Mouse (Mus musculus): ENCODE results near the gene Pigz. TPM values are rescaled to one million over a fixed set of nuclear protein-coding genes. Genes with fewer than 3 reads are reported as not detected.

The Pigz gene
- polyA plus RNA-seq, 1 experiment from 2014 or later: 0.33 TPM

DNA sequence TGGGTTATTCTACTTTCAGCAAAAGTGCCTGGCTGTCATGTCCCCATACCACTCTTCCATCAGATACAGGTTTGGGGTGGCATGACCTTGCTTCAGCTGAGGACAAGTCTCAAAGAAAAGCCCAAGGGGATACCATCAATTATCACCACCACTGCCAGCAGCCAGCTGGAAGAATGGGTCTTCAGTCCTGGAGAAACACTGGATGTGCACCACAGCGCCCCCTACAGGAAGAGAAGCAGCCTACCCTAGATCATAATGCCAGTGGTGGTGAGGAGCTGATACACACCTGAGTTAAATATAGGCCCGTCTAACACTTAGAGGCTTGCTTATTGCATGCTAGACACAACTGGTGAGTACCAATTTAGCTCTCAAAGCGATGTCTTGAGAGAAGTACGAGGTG, 28.3 kb upstream of the Pigz start:
- H3K4me3 ChIP-seq (ENCODE audit: low read length): no peak overlapping the region
- H3K27ac ChIP-seq (ENCODE audit: low read length): no peak overlapping the region
- H3K4me1 ChIP-seq (replicated peaks; ENCODE audit: control insufficient read depth, insufficient read depth, low read length): peaks cover 5% of the 10 kb centered on the region; the same call in 1 of the 2 replicates
- H3K9me3 ChIP-seq (ENCODE audit: control insufficient read depth, low read length): no peaks in the 10 kb centered on the region
- H3K4me2 ChIP-seq (ENCODE audit: low read depth, low read length): no peak overlapping the region
- H3K9ac ChIP-seq (ENCODE audit: low read length): no peak overlapping the region
- no peaks in the 10 kb centered on the region for H3K36me3 ChIP-seq (ENCODE audit: control insufficient read depth, insufficient read depth, low read length)
- no peak for ATAC-seq (ENCODE audit: low read depth)
- 64% methylated on average over 4 of the region's 4 CpGs for WGBS
- H3K27me3 ChIP-seq (ENCODE audit: control insufficient read depth, insufficient read depth, low read depth, low read length): no peaks in the 10 kb centered on the region

DNA sequence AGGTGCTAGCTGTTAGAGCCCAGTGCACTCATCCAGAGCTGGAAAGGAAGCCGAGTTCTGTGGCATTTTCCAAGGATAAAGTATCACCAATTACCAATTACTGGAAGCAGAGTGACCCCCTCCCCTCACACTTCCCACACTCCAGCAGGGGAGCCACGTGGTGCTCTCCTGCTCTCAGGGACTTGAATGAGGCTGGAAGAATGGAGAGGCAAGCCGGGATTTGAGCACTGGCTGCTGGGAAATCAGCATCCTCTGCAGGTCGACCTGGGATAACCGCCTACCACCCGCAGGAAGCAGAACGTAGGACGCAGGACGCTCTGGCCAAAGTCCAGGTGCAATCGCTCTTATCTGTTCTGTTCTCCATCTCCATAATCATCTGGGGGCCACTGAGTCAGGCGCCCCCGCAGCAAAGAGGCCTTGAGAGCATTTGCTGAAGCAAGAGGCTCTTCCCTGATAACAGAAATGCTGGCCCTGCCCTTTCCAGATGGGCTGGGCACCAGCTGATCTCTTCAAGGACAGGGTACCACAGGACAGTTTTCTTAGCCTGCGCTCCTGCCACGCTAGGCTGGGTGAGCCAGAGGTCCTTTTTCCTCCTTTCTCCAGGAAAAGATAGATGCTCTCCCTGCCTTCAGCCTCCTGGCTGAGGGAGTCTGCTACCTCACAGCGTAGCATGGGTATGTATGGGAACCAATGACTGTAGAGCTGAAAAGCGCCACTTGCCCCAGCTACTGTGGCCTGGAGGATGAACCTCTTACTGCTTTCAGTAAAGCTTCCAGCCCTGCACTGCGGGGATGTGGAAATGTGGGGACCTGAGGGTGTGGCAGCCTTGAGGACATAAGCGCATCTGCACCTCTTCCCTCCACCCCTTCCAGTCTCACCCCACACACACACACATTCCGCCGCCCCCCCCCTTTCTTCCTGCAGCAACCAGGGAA, 27.5 kb upstream of the Pigz start:
- peaks cover 5% of the 10 kb centered on the region; the same call in 1 of the 2 replicates for H3K4me1 ChIP-seq (replicated peaks; ENCODE audit: control insufficient read depth, insufficient read depth, low read length)
- peak overlapping the region; percentile 1; the same call in 1 of the 2 replicates for H3K9ac ChIP-seq (ENCODE audit: low read length)
- H3K4me3 ChIP-seq (ENCODE audit: low read length): no peak overlapping the region
- H3K27me3 ChIP-seq (ENCODE audit: control insufficient read depth, insufficient read depth, low read depth, low read length): no peaks in the 10 kb centered on the region
- peak; percentile 26; the same call in 1 of the 2 replicates for ATAC-seq (ENCODE audit: low read depth)
- H3K9me3 ChIP-seq (ENCODE audit: control insufficient read depth, low read length): no peaks in the 10 kb centered on the region
- no peak overlapping the region for H3K27ac ChIP-seq (ENCODE audit: low read length)
- WGBS: 39% methylated on average over 19 of the region's 20 CpGs
- no peaks in the 10 kb centered on the region for H3K36me3 ChIP-seq (ENCODE audit: control insufficient read depth, insufficient read depth, low read length)
- H3K4me2 ChIP-seq (ENCODE audit: low read depth, low read length): peak overlapping the region; percentile 48

DNA sequence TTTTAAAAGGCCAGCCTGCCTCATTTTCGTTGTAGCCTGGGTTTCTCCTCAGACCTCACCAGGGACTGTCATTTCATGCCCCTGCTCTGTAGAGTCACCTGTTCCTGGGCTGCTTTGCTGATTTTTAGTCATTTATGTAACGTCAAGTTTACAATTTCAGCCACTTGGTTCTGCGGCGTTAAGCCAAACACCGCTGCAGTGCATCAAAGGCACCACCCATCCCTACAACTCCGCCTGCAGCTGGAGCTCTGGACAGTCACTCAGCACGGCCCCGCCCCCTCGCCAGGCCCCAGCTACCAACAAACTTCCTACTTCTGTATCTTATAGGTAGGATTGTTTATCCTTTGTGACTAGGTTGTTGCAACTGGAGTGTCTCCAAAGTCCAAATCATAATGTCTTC, 26.8 kb upstream of the Pigz start:
- 6% methylated on average over 9 of the region's 9 CpGs for whole genome bisulfite sequencing
- peak overlapping the region; percentile 1; the same call in 1 of the 2 replicates for H3K9ac ChIP-seq (ENCODE audit: low read length)
- peak overlapping the region; percentile 48 for H3K4me2 ChIP-seq (ENCODE audit: low read depth, low read length)
- H3K4me3 ChIP-seq (ENCODE audit: low read length): peak overlapping the region; percentile 25
- ATAC-seq (ENCODE audit: low read depth): peak; percentile 38; the same call in 1 of the 2 replicates
- no peaks in the 10 kb centered on the region for H3K27me3 ChIP-seq (ENCODE audit: control insufficient read depth, insufficient read depth, low read depth, low read length)
- H3K27ac ChIP-seq (ENCODE audit: low read length): no peak overlapping the region
- peaks cover 5% of the 10 kb centered on the region; the same call in 1 of the 2 replicates for H3K4me1 ChIP-seq (replicated peaks; ENCODE audit: control insufficient read depth, insufficient read depth, low read length)
- H3K9me3 ChIP-seq (ENCODE audit: control insufficient read depth, low read length): no peaks in the 10 kb centered on the region
- H3K36me3 ChIP-seq (ENCODE audit: control insufficient read depth, insufficient read depth, low read length): no peaks in the 10 kb centered on the region

DNA sequence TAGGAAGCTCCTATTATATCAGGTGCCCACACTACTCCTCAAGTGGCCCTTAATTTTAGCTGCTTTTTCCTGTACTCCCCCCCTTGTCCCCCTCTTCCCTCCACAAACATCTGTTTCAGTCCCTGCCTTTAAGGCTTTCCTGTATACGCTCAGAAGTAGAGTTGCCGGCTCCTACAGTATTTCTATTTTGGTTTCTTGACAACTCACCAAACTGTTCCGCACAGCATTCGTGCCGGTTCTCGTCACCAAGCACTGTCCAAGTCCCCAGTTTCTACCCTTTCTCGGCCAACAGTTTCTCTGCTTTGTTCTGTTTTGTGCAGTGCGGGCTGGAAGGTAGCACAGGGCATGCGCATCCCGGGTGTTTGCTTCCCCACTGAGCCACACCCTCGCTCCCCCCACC, 24.7 kb upstream of the Pigz start:
- no peaks in the 10 kb centered on the region for H3K27me3 ChIP-seq (ENCODE audit: control insufficient read depth, insufficient read depth, low read depth, low read length)
- H3K4me1 ChIP-seq (replicated peaks; ENCODE audit: control insufficient read depth, insufficient read depth, low read length): peaks cover 5% of the 10 kb centered on the region; the same call in 1 of the 2 replicates
- no peaks in the 10 kb centered on the region for H3K9me3 ChIP-seq (ENCODE audit: control insufficient read depth, low read length)
- no peak overlapping the region for H3K4me2 ChIP-seq (ENCODE audit: low read depth, low read length)
- no peak for ATAC-seq (ENCODE audit: low read depth)
- no peak overlapping the region for H3K27ac ChIP-seq (ENCODE audit: low read length)
- WGBS: 54% methylated on average over 11 of the region's 11 CpGs
- H3K36me3 ChIP-seq (ENCODE audit: control insufficient read depth, insufficient read depth, low read length): no peaks in the 10 kb centered on the region
- no peak overlapping the region for H3K4me3 ChIP-seq (ENCODE audit: low read length)
- no peak overlapping the region for H3K9ac ChIP-seq (ENCODE audit: low read length)

DNA sequence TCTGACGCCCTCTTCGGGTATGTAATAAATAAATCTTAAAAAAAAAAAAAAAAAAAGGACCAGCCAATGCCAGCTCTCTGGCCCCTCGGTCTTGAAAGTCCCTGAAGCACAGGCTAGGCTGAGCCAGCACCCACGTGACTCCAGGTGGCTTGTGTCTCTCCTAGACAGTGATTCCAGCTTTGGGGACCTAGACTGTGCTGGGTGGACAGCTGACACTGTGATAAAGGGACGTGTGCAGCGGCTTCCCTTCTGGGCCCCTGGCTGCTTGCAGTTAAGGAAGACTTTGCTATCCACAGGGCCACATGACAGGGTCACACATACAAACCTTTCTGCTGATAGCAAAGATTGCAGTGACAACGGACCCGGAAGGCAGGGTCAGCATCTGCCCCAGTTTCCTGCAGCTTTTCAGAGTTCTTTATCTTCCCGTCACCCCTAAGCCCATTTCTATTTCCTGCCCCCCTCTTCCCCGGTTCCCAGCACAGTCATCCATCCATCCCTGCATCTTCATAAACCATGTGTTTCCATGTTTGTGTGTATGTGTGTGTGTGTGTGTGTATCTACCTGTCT, 23.3 kb upstream of the Pigz start:
- no peak for ATAC-seq (ENCODE audit: low read depth)
- H3K4me2 ChIP-seq (ENCODE audit: low read depth, low read length): no peak overlapping the region
- H3K36me3 ChIP-seq (ENCODE audit: control insufficient read depth, insufficient read depth, low read length): no peaks in the 10 kb centered on the region
- no peaks in the 10 kb centered on the region for H3K27me3 ChIP-seq (ENCODE audit: control insufficient read depth, insufficient read depth, low read depth, low read length)
- H3K27ac ChIP-seq (ENCODE audit: low read length): no peak overlapping the region
- peaks cover 5% of the 10 kb centered on the region; the same call in 1 of the 2 replicates for H3K4me1 ChIP-seq (replicated peaks; ENCODE audit: control insufficient read depth, insufficient read depth, low read length)
- H3K4me3 ChIP-seq (ENCODE audit: low read length): no peak overlapping the region
- no peaks in the 10 kb centered on the region for H3K9me3 ChIP-seq (ENCODE audit: control insufficient read depth, low read length)
- WGBS: 42% methylated on average over 10 of the region's 10 CpGs
- H3K9ac ChIP-seq (ENCODE audit: low read length): no peak overlapping the region

DNA sequence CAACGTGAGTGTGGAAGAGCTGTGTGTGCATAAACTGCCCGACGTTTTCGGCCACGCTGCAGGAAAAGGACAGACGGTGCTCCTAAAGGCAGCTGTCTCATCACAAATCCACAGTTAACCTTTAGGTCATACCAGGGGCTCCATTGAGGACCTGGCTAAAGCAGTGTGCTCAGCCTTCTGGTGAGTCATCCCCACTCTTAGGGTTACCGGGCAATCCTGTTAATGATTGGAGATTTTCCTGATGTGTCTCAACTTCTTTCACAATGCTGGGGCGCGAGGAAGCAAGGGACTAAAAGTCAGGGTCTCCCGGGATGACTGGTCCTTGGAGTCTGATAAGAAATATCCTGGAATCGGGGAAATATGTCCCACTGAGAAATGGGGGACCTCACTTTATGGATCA, 15.9 kb upstream of the Pigz start:
- no peaks in the 10 kb centered on the region for H3K9me3 ChIP-seq (ENCODE audit: control insufficient read depth, low read length)
- H3K27ac ChIP-seq (ENCODE audit: low read length): no peak overlapping the region
- H3K4me2 ChIP-seq (ENCODE audit: low read depth, low read length): peak overlapping the region; percentile 55; the same call in 1 of the 2 replicates
- peak overlapping the region; percentile 55 for H3K9ac ChIP-seq (ENCODE audit: low read length)
- H3K4me3 ChIP-seq (ENCODE audit: low read length): no peak overlapping the region
- peaks cover 5% of the 10 kb centered on the region for H3K4me1 ChIP-seq (replicated peaks; ENCODE audit: control insufficient read depth, insufficient read depth, low read length)
- H3K27me3 ChIP-seq (ENCODE audit: control insufficient read depth, insufficient read depth, low read depth, low read length): no peaks in the 10 kb centered on the region
- no peak for ATAC-seq (ENCODE audit: low read depth)
- whole genome bisulfite sequencing: 41% methylated on average over 11 of the region's 11 CpGs
- no peaks in the 10 kb centered on the region for H3K36me3 ChIP-seq (ENCODE audit: control insufficient read depth, insufficient read depth, low read length)

DNA sequence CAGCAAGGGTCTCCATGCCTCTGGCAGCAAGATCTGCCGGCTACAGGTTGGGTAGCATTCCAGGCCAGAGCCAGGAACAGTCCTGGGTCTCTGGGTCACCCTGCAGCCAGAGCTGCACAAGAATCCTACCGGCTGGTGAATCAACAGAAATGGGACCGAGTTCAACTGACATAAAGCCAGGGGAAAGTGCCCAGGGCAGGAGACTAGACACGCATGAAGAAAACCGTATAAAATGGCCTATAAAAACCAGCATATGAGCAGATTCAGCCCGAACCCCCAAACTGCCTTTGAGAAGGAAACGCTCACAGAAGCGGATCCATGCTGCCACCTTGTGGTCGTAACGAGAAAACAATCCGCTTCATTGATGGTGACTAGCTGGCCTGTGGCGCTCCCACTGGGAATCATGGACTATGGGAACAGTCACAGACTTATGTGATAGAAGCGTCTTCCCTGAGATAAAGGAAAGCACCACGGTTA, 15.4 kb upstream of the Pigz start:
- Histone ChIP-seq H3K4me3 (ENCODE audit: low read length) (peak overlapping the region; percentile 22; the same call in 1 of the 2 replicates), H3K9me3 (ENCODE audit: control insufficient read depth, low read length) (no peaks in the 10 kb centered on the region), H3K9ac (ENCODE audit: low read length) (peak overlapping the region; percentile 55), H3K4me1 (replicated peaks; ENCODE audit: control insufficient read depth, insufficient read depth, low read length) (peaks cover 5% of the 10 kb centered on the region), H3K4me2 (ENCODE audit: low read depth, low read length) (peak overlapping the region; percentile 55), H3K27ac (ENCODE audit: low read length) (no peak overlapping the region), H3K27me3 (ENCODE audit: control insufficient read depth, insufficient read depth, low read depth, low read length) (no peaks in the 10 kb centered on the region), H3K36me3 (ENCODE audit: control insufficient read depth, insufficient read depth, low read length) (no peaks in the 10 kb centered on the region)
- ATAC-seq (ENCODE audit: low read depth): peak; percentile 62
- WGBS: 2% methylated on average over 14 of the region's 14 CpGs

DNA sequence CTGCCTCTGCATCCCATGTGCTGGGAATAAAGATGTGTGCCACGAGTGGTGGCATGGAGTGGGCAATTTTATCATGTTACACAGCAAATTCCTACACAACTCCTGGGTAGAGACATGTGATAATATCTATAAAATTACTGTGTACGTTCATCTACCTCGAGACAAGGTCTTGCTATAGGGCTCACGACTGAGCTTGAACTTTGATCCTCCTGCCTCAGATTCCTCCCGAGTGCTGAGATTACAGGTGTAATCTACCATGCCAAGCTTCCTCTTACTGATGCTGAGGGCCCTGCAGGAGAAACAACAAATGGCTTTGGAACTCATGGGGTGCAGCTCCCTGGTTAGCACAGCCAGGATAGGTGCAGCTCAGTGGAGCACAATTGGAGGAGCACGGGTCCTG, 9.3 kb upstream of the Pigz start:
- H3K27ac ChIP-seq (ENCODE audit: low read length): no peak overlapping the region
- H3K4me3 ChIP-seq (ENCODE audit: low read length): no peak overlapping the region
- no peak for ATAC-seq (ENCODE audit: low read depth)
- H3K27me3 ChIP-seq (ENCODE audit: control insufficient read depth, insufficient read depth, low read depth, low read length): no peaks in the 10 kb centered on the region
- H3K36me3 ChIP-seq (ENCODE audit: control insufficient read depth, insufficient read depth, low read length): no peaks in the 10 kb centered on the region
- H3K9ac ChIP-seq (ENCODE audit: low read length): no peak overlapping the region
- 79% methylated on average over 6 of the region's 6 CpGs for WGBS
- H3K9me3 ChIP-seq (ENCODE audit: control insufficient read depth, low read length): no peaks in the 10 kb centered on the region
- no peaks in the 10 kb centered on the region for H3K4me1 ChIP-seq (replicated peaks; ENCODE audit: control insufficient read depth, insufficient read depth, low read length)
- H3K4me2 ChIP-seq (ENCODE audit: low read depth, low read length): no peak overlapping the region

DNA sequence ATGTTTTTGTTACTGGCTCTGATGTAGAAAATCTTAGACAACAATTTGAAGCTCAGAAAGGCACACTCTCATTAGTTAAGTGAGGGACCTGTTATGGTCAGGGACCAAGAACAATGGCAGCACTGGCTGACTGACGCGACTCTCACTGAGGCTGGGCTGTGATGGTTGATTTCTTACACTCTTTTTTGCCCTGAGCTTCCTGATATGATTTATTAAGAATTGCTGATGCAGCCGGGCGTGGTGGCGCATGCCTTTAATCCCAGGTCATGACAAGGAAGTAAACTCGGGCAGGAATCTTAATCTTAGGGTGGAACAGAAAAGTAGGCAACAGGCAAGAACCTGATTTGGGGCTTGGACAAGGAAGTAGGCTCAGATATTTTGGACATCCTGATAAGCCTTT, 7.6 kb upstream of the Pigz start:
- no peak overlapping the region for H3K4me3 ChIP-seq (ENCODE audit: low read length)
- no peaks in the 10 kb centered on the region for H3K4me1 ChIP-seq (replicated peaks; ENCODE audit: control insufficient read depth, insufficient read depth, low read length)
- ATAC-seq (ENCODE audit: low read depth): no peak
- WGBS: 66% methylated on average over 6 of the region's 6 CpGs
- no peaks in the 10 kb centered on the region for H3K27me3 ChIP-seq (ENCODE audit: control insufficient read depth, insufficient read depth, low read depth, low read length)
- H3K4me2 ChIP-seq (ENCODE audit: low read depth, low read length): no peak overlapping the region
- H3K9ac ChIP-seq (ENCODE audit: low read length): no peak overlapping the region
- H3K36me3 ChIP-seq (ENCODE audit: control insufficient read depth, insufficient read depth, low read length): no peaks in the 10 kb centered on the region
- no peak overlapping the region for H3K27ac ChIP-seq (ENCODE audit: low read length)
- H3K9me3 ChIP-seq (ENCODE audit: control insufficient read depth, low read length): no peaks in the 10 kb centered on the region

All from lung, embryonic 16.5 days (tissue).